Mouse (Mus musculus): Measurements from ENCODE around the gene Ubxn1.

- no peak for TF ChIP-seq CTCF (IDR thresholded peaks at IDR 0.05; ENCODE audit: control insufficient read depth, insufficient read depth, insufficient read length)
- TF ChIP-seq USF1 (IDR thresholded peaks at IDR 0.05; ENCODE audit: low read depth) = no peak
- peak; percentile 65 for TF ChIP-seq MAX (IDR thresholded peaks at IDR 0.05)
- TF ChIP-seq MYOD1 (IDR thresholded peaks at IDR 0.05; ENCODE audit: control insufficient read depth, insufficient read length, low read depth) = no peak
These were observed 48.9 kb downstream of the Ubxn1 start, which contains the start of gene B3gat3 for GRCm38 (mm10) chr19:8920073-8920736.

All from C2C12 (cell line).